In the genomic region with DNA sequence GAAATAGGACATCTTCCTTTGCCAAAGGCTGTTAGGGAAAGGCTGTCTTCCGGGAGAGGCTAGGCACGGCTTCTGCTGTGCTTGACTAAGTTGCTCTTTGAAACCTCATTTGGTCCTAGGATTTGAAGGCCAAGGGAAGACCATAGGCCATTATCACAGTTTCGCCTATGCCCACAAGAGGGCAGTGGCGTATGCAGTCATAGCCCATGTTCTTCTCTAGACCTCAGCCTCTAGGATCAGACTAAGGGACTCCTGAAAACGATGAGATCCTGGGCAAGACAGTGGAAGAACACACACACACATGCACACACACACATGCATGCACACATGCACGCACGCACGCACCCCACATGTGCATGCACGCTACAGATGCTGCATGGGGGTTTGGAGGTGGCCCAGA, we compare ENCODE assay signal across 8 mouse cellular contexts.
A peak's percentile ranks its signal among the peaks of the same experiment; 100 is the strongest.
DNase-seq lines count a peak whose midpoint lies in the region; ATAC-seq and TF ChIP-seq lines count a peak whose summit lies in the region.

No protein-coding gene starts in this region.

- peak; percentile 69 for TF ChIP-seq CTCF in bone marrow macrophage, adult 2 months (IDR thresholded peaks at IDR 0.05; ENCODE audit: low read depth, low read length)
- TF ChIP-seq CTCF in testis, adult 2 months (IDR thresholded peaks at IDR 0.05; ENCODE audit: control insufficient read depth, insufficient read depth, insufficient replicate concordance, low read depth, low read length), result peak; percentile 35; the same call in 1 of the 2 replicates

- intact Hi-C loops in heart, postnatal 10 days (cut with DNase I), result loop anchor here (1.0 to 5.0 kb wide), 2 partner anchors 148 to 1196 kb away; no protein-coding TSS in a partner anchor

- DNase-seq in heart, postnatal 10 days, result peak; percentile 81 to 88
- DNase-seq in kidney, postnatal 36 days, result peak; percentile 90 to 91

- H3K4me3 ChIP-seq in bone marrow macrophage, adult 2 months (ENCODE audit: insufficient read depth, low read length), result no peak overlapping the region
- H3K4me3 ChIP-seq in liver, embryonic 15.5 days (replicated peaks), result no peak overlapping the region
- H3K4me3 ChIP-seq in neural tube, embryonic 13.5 days, result no peak overlapping the region
- no peak overlapping the region for H3K4me3 ChIP-seq in testis, adult 2 months (ENCODE audit: control insufficient read depth, low read depth, low read length)

- TF ChIP-seq POLR2A in bone marrow macrophage, adult 2 months (IDR thresholded peaks at IDR 0.05; ENCODE audit: borderline replicate concordance, low read depth, low read length), result no peak
- no peak for TF ChIP-seq POLR2A in testis, adult 2 months (IDR thresholded peaks at IDR 0.05; ENCODE audit: control insufficient read depth, low read depth, low read length)

- 34% methylated on average over 9 of the region's 9 CpGs for WGBS in liver, embryonic 15.5 days (ENCODE audit: insufficient replicate concordance)
- WGBS in neural tube, embryonic 13.5 days, result 49% methylated on average over 9 of the region's 9 CpGs

- no peak overlapping the region for H3K27ac ChIP-seq in bone marrow macrophage, adult 2 months (ENCODE audit: insufficient read depth, low read depth, low read length)
- H3K27ac ChIP-seq in liver, embryonic 15.5 days (replicated peaks), result no peak overlapping the region
- no peak overlapping the region for H3K27ac ChIP-seq in neural tube, embryonic 13.5 days (replicated peaks)
- no peak overlapping the region for H3K27ac ChIP-seq in testis, adult 2 months (ENCODE audit: control insufficient read depth, insufficient read depth, low read depth, low read length)

- H3K9me3 ChIP-seq in liver, embryonic 15.5 days (replicated peaks), result no peaks in the 10 kb centered on the region
- H3K9me3 ChIP-seq in neural tube, embryonic 13.5 days, result no peaks in the 10 kb centered on the region

- no peaks in the 10 kb centered on the region for H3K4me1 ChIP-seq in bone marrow macrophage, adult 2 months (ENCODE audit: control insufficient read depth, insufficient read depth, low read length)
- peaks cover 30% of the 10 kb centered on the region for H3K4me1 ChIP-seq in liver, embryonic 15.5 days (replicated peaks)
- H3K4me1 ChIP-seq in neural tube, embryonic 13.5 days (replicated peaks), result peaks cover 9% of the 10 kb centered on the region; the same call in 1 of the 2 replicates
- H3K4me1 ChIP-seq in testis, adult 2 months (ENCODE audit: control insufficient read depth, insufficient read depth, low read length), result peaks cover 3% of the 10 kb centered on the region

- H3K36me3 ChIP-seq in liver, embryonic 15.5 days (replicated peaks), result no peaks in the 10 kb centered on the region
- H3K36me3 ChIP-seq in neural tube, embryonic 13.5 days, result no peaks in the 10 kb centered on the region
- H3K36me3 ChIP-seq in testis, adult 2 months (ENCODE audit: control insufficient read depth, insufficient read depth, low read length), result no peaks in the 10 kb centered on the region

- no peaks in the 10 kb centered on the region; the same call in 1 of the 2 replicates for H3K27me3 ChIP-seq in liver, embryonic 15.5 days
- H3K27me3 ChIP-seq in neural tube, embryonic 13.5 days, result no peaks in the 10 kb centered on the region
- no peaks in the 10 kb centered on the region for H3K27me3 ChIP-seq in testis, adult 2 months (ENCODE audit: control insufficient read depth, insufficient read depth, low read length)

- ATAC-seq in CD4-positive, CD25-positive, alpha-beta regulatory T cell, adult 4 months, result peak; percentile 79
- 0 out of 2 replicates have a peak, but pooled peaks have one; percentile 61 for ATAC-seq in erythroblast, adult 5-6 weeks (replicated peaks; ENCODE audit: low FRiP score, poor library complexity, severe bottlenecking)
- peak; percentile 24; the same call in 1 of the 2 replicates for ATAC-seq in liver, embryonic 15.5 days (ENCODE audit: insufficient read depth)
- ATAC-seq in neural tube, embryonic 13.5 days (ENCODE audit: low read depth), result peak; percentile 64; the same call in 1 of the 2 replicates

- H3K9ac ChIP-seq in liver, embryonic 15.5 days, result no peak overlapping the region
- H3K9ac ChIP-seq in neural tube, embryonic 13.5 days, result no peak overlapping the region

- H3K4me2 ChIP-seq in liver, embryonic 15.5 days, result no peak overlapping the region
- H3K4me2 ChIP-seq in neural tube, embryonic 13.5 days, result no peak overlapping the region

Comparison
In these comparisons a context has a peak if more than half of its experiments do, and no peak if none do; other contexts are left out.
1. ATAC-seq: peak in every context shown above with its lines; median percentile 79 in CD4-positive, CD25-positive, alpha-beta regulatory T cell, adult 4 months; 64 in neural tube, embryonic 13.5 days; 61 in erythroblast, adult 5-6 weeks; 24 in liver, embryonic 15.5 days.